Mouse (Mus musculus): ENCODE measurements around the gene B4galt2. TPM values are rescaled to one million over a fixed set of nuclear protein-coding genes. Genes with fewer than 3 reads are reported as not detected.

B4galt2 gene
- polyA plus RNA-seq, 1 experiment: 37.7 TPM

DNA sequence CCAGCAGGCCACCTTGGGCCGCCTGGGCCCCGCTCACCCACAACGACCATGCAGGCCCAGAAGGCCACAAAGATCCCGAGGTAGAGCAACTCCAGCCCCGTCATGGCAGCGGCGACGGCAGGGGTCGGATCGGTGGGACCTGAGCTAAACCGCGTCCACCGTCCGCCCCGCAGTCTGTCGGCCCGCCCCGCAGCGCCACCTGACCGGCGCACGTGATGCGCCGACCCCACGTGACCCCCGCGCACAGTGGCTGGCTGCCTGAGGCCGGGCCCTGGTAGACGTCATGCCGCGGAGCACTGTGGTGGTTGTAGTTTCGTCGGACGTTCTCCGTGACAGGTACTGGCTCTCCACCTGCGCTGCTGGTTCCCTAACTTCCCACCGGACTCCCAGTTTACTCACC lies 3.8 kb upstream of the B4galt2 start, which contains the start of gene Atp6v0b:
Gene Atp6v0b (minus strand): TSS at position 201 of the 400 bp plus-strand sequence.
- Histone ChIP-seq H3K27me3 (ENCODE audit: control insufficient read depth, insufficient read depth, insufficient read length) (no peaks in the 10 kb centered on the region), H3ac (ENCODE audit: control insufficient read depth, insufficient read length, low read depth) (peak within 1 kb of the TSS; percentile 76), H3K36me3 (ENCODE audit: control insufficient read depth, insufficient read depth) (peaks cover 7% of the 10 kb centered on the region), H3K79me3 (ENCODE audit: low read depth) (peaks cover 15% of the 10 kb centered on the region), H3K4me3 (ENCODE audit: insufficient read depth, poor library complexity, severe bottlenecking) (peak within 1 kb of the TSS; percentile 64), H3K79me2 (ENCODE audit: control insufficient read depth, insufficient read depth) (peaks cover 56% of the 10 kb centered on the region)
- peak; percentile 99 for TF ChIP-seq USF1 (IDR thresholded peaks at IDR 0.05; ENCODE audit: low read depth)
- TF ChIP-seq CTCF (IDR thresholded peaks at IDR 0.05; ENCODE audit: control insufficient read depth, insufficient read depth, insufficient read length): no peak
- no peak for TF ChIP-seq MYOG (IDR thresholded peaks at IDR 0.05; ENCODE audit: control insufficient read depth, extremely low read depth, insufficient read length)
- peak; percentile 81 for TF ChIP-seq MAX (IDR thresholded peaks at IDR 0.05)
- no peak for TF ChIP-seq FOSL1 (IDR thresholded peaks at IDR 0.05; ENCODE audit: insufficient read depth, low read length, poor library complexity, severe bottlenecking)

DNA sequence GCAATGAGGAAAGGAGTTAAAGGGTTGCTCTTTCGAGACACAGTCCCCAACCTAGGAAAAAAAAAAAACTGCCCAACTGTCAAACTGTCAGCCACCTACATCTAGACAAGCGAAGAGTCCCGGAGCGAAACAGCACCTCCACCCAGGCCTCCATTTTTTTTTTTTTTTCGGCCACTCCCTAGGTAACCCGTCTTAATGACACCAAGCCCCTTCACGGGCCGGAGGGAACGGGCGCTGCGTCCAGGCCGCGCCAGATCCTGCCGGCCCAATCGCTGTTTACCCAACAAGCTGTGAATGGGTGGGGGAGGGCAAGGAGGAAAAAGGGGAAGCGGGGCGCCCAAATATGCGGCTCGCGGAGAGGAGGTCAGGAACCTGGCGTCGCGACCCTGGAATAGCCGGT lies 3.4 kb upstream of the B4galt2 start:
- Histone ChIP-seq H3K79me2 (ENCODE audit: control insufficient read depth, insufficient read depth) (peaks cover 58% of the 10 kb centered on the region), H3ac (ENCODE audit: control insufficient read depth, insufficient read length, low read depth) (peak overlapping the region; percentile 76), H3K79me3 (ENCODE audit: low read depth) (peaks cover 17% of the 10 kb centered on the region), H3K4me3 (ENCODE audit: insufficient read depth, poor library complexity, severe bottlenecking) (peak overlapping the region; percentile 64), H3K27me3 (ENCODE audit: control insufficient read depth, insufficient read depth, insufficient read length) (no peaks in the 10 kb centered on the region), H3K36me3 (ENCODE audit: control insufficient read depth, insufficient read depth) (peaks cover 7% of the 10 kb centered on the region)
- TF ChIP-seq MAX (IDR thresholded peaks at IDR 0.05): no peak
- no peak for TF ChIP-seq CTCF (IDR thresholded peaks at IDR 0.05; ENCODE audit: control insufficient read depth, insufficient read depth, insufficient read length)
- no peak for TF ChIP-seq USF1 (IDR thresholded peaks at IDR 0.05; ENCODE audit: low read depth)
- no peak for TF ChIP-seq MYOD1 (IDR thresholded peaks at IDR 0.05; ENCODE audit: control insufficient read depth, insufficient read length, low read depth)
- no peak for TF ChIP-seq MYOG (IDR thresholded peaks at IDR 0.05; ENCODE audit: control insufficient read depth, extremely low read depth, insufficient read length)
- TF ChIP-seq FOSL1 (IDR thresholded peaks at IDR 0.05; ENCODE audit: insufficient read depth, low read length, poor library complexity, severe bottlenecking): no peak
- TF ChIP-seq CEBPB (IDR thresholded peaks at IDR 0.05; ENCODE audit: low read depth): no peak

DNA sequence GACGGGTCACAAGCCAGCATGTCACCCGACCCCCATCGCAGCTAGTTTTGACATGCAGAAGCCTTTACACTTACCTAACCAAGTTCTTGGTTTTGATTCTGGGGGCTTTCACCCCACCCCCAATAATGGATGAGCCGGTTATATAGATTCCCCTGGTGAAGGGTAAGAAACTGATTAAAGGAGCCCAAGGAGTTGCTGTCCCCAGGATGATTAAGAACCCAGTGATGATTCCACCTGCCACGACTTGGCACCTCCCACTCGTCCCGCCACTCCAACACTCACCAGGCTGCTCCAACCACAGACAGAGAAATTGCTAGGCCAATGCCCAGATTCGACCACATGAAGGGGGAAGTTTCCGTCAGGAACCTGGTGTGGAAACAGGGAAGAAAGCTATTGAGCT lies 2.7 kb upstream of the B4galt2 start:
- Histone ChIP-seq H3K27me3 (ENCODE audit: control insufficient read depth, insufficient read depth, insufficient read length) (no peaks in the 10 kb centered on the region), H3K36me3 (ENCODE audit: control insufficient read depth, insufficient read depth) (peaks cover 7% of the 10 kb centered on the region), H3K4me3 (ENCODE audit: insufficient read depth, poor library complexity, severe bottlenecking) (peak overlapping the region; percentile 64), H3K79me2 (ENCODE audit: control insufficient read depth, insufficient read depth) (peaks cover 56% of the 10 kb centered on the region), H3K79me3 (ENCODE audit: low read depth) (peaks cover 16% of the 10 kb centered on the region), H3ac (ENCODE audit: control insufficient read depth, insufficient read length, low read depth) (no peak overlapping the region)
- TF ChIP-seq USF1 (IDR thresholded peaks at IDR 0.05; ENCODE audit: low read depth) (no peak), MYOD1 (IDR thresholded peaks at IDR 0.05; ENCODE audit: control insufficient read depth, insufficient read length, low read depth) (no peak), CTCF (IDR thresholded peaks at IDR 0.05; ENCODE audit: control insufficient read depth, insufficient read depth, insufficient read length) (no peak), FOSL1 (IDR thresholded peaks at IDR 0.05; ENCODE audit: insufficient read depth, low read length, poor library complexity, severe bottlenecking) (no peak), MYOG (IDR thresholded peaks at IDR 0.05; ENCODE audit: control insufficient read depth, extremely low read depth, insufficient read length) (no peak), MAX (IDR thresholded peaks at IDR 0.05) (no peak), CEBPB (IDR thresholded peaks at IDR 0.05; ENCODE audit: low read depth) (no peak)

DNA sequence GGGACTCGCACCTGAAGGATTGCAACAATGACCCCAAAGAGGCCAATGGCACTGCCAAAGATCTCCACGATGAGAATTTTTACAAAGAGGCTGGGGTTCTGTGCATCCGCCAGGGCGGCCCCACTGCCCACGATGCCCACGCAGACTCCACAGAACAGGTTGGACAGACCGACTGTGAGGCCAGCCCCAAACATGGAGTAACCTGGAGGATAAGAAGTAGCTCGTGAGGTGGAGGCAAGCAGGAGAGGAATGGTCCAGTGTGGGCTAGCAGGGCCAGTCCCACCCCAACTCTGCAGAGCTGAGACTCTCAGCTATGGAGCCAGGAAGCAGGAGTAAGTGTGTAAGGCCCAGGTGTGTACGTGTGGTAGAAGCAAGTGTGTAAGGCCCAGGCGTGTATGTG lies 1.8 kb upstream of the B4galt2 start:
- Histone ChIP-seq H3K4me3 (ENCODE audit: insufficient read depth, poor library complexity, severe bottlenecking) (no peak overlapping the region), H3K79me2 (ENCODE audit: control insufficient read depth, insufficient read depth) (peaks cover 48% of the 10 kb centered on the region), H3K79me3 (ENCODE audit: low read depth) (peaks cover 13% of the 10 kb centered on the region), H3K27me3 (ENCODE audit: control insufficient read depth, insufficient read depth, insufficient read length) (no peaks in the 10 kb centered on the region), H3ac (ENCODE audit: control insufficient read depth, insufficient read length, low read depth) (no peak overlapping the region), H3K36me3 (ENCODE audit: control insufficient read depth, insufficient read depth) (peaks cover 7% of the 10 kb centered on the region)
- no peak for TF ChIP-seq MAX (IDR thresholded peaks at IDR 0.05)
- TF ChIP-seq MYOG (IDR thresholded peaks at IDR 0.05; ENCODE audit: control insufficient read depth, extremely low read depth, insufficient read length): no peak
- TF ChIP-seq CEBPB (IDR thresholded peaks at IDR 0.05; ENCODE audit: low read depth): no peak
- TF ChIP-seq MYOD1 (IDR thresholded peaks at IDR 0.05; ENCODE audit: control insufficient read depth, insufficient read length, low read depth): no peak
- TF ChIP-seq USF1 (IDR thresholded peaks at IDR 0.05; ENCODE audit: low read depth): no peak
- TF ChIP-seq FOSL1 (IDR thresholded peaks at IDR 0.05; ENCODE audit: insufficient read depth, low read length, poor library complexity, severe bottlenecking): no peak
- no peak for TF ChIP-seq CTCF (IDR thresholded peaks at IDR 0.05; ENCODE audit: control insufficient read depth, insufficient read depth, insufficient read length)

DNA sequence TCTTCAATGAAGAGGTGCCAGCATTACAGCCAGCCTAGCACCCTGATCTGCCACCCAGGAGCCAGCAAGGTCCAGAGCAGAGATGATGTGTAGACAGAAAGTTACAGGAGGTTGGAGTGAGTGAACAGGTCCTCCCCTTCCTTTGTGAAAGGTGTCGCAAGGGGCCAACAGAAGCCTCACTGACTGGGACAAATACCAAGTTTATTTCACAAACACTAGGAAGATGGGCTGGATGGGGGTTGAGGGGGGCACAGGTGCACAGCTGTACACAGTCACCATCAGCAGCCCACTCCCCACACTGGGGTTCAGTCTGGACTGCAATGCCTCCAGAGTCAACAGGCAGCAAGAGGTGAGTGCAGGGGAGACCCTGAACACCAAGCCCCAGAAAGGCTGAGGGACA lies 859 bp upstream of the B4galt2 start:
- no peaks in the 10 kb centered on the region for H3K27me3 ChIP-seq (ENCODE audit: control insufficient read depth, insufficient read depth, insufficient read length)
- peaks cover 48% of the 10 kb centered on the region for H3K79me2 ChIP-seq (ENCODE audit: control insufficient read depth, insufficient read depth)
- peaks cover 9% of the 10 kb centered on the region for H3K36me3 ChIP-seq (ENCODE audit: control insufficient read depth, insufficient read depth)
- H3K4me3 ChIP-seq (ENCODE audit: insufficient read depth, poor library complexity, severe bottlenecking): peak overlapping the region; percentile 55
- H3K79me3 ChIP-seq (ENCODE audit: low read depth): peaks cover 13% of the 10 kb centered on the region
- H3ac ChIP-seq (ENCODE audit: control insufficient read depth, insufficient read length, low read depth): no peak overlapping the region
- TF ChIP-seq CEBPB (IDR thresholded peaks at IDR 0.05; ENCODE audit: low read depth) (no peak), MYOD1 (IDR thresholded peaks at IDR 0.05; ENCODE audit: control insufficient read depth, insufficient read length, low read depth) (no peak), FOSL1 (IDR thresholded peaks at IDR 0.05; ENCODE audit: insufficient read depth, low read length, poor library complexity, severe bottlenecking) (no peak), CTCF (IDR thresholded peaks at IDR 0.05; ENCODE audit: control insufficient read depth, insufficient read depth, insufficient read length) (no peak), USF1 (IDR thresholded peaks at IDR 0.05; ENCODE audit: low read depth) (no peak)

DNA sequence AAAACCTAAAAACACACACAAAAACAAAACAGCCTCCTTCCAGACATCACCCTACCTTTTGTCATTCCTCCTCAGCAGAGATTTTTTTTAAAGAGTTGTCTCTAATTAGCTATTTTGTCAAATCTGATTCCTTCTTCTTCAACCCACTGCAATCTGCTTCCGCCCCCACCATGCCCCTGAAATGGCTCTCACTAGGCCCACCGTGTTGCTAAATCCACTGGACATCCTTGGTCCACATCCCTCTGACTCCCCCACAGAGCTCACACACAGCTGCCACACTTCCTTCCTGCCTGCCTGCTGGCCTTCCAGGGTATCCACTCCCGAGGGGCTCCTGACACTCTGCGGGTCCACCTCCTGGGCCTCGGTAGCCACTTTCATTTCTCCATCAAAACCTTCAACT lies 4.6 kb downstream of the B4galt2 start:
- no peak for TF ChIP-seq MAX (IDR thresholded peaks at IDR 0.05)
- no peak for TF ChIP-seq USF1 (IDR thresholded peaks at IDR 0.05; ENCODE audit: low read depth)
- no peak for TF ChIP-seq MYOD1 (IDR thresholded peaks at IDR 0.05; ENCODE audit: control insufficient read depth, insufficient read length, low read depth)
- no peak for TF ChIP-seq MYOG (IDR thresholded peaks at IDR 0.05; ENCODE audit: control insufficient read depth, extremely low read depth, insufficient read length)
- no peak for TF ChIP-seq FOSL1 (IDR thresholded peaks at IDR 0.05; ENCODE audit: insufficient read depth, low read length, poor library complexity, severe bottlenecking)
- no peak for TF ChIP-seq CEBPB (IDR thresholded peaks at IDR 0.05; ENCODE audit: low read depth)
- TF ChIP-seq CTCF (IDR thresholded peaks at IDR 0.05; ENCODE audit: control insufficient read depth, insufficient read depth, insufficient read length): no peak
- Histone ChIP-seq H3K4me3 (ENCODE audit: insufficient read depth, poor library complexity, severe bottlenecking) (no peak overlapping the region), H3K79me2 (ENCODE audit: control insufficient read depth, insufficient read depth) (peaks cover 17% of the 10 kb centered on the region), H3ac (ENCODE audit: control insufficient read depth, insufficient read length, low read depth) (no peak overlapping the region), H3K27me3 (ENCODE audit: control insufficient read depth, insufficient read depth, insufficient read length) (no peaks in the 10 kb centered on the region), H3K36me3 (ENCODE audit: control insufficient read depth, insufficient read depth) (peaks cover 22% of the 10 kb centered on the region), H3K79me3 (ENCODE audit: low read depth) (peaks cover 2% of the 10 kb centered on the region)

All from C2C12 (cell line).